Mouse (Mus musculus) cerebellum, postnatal 25 days (tissue): ENCODE measurements around the gene Stk10.
A peak's percentile ranks its signal among the peaks of the same experiment; 100 is the strongest.
"Not testable (repeated sequence)": the region's sequence is repeated elsewhere in the genome, so short reads cannot be mapped to it uniquely, and the experiment has no call there.

ENCODE experiments used
- DNase-seq, 2 experiments: peaks; one replicate each; pipeline ENCODE4 v3.0.0; 2021; ENCODE audit warnings: mixed read lengths in 2 of 2

The Stk10 gene

DNA sequence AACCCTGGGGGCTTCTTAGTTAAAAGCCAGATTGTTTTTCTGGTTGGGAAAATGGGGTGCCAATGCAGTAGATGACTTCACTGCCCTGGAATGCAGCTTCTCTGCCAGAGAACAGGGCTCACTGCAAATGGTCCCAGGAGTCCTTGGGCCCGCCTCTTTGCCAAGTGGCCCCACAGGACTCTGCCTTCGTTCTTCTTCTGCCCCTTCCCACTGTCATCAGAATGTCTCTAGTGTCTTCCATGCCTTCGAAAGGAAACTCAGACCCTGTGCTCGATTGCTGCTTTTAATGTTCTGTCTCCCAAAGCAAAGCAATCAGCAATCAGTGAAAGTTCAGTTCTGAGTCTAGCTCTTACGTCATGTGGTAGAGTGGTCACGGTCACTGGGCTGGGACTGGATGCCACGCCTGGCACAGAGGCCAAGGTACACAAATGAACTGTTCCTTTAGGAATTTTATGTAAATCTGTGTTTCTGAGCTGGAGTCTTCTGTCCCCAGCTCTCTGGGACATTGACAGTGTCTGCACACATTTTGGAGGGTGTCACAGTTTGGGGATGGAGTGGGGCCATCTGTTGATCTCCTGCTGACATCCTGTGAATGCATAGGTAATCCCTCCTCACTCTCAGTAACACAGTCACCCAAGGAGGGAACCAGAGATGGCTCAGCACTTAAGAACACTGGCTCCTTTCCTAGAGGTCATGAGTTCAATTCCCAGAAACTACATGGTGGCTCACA is 72.2 kb downstream of the Stk10 start:
- peak; percentile 73 to 74 for DNase-seq

DNA sequence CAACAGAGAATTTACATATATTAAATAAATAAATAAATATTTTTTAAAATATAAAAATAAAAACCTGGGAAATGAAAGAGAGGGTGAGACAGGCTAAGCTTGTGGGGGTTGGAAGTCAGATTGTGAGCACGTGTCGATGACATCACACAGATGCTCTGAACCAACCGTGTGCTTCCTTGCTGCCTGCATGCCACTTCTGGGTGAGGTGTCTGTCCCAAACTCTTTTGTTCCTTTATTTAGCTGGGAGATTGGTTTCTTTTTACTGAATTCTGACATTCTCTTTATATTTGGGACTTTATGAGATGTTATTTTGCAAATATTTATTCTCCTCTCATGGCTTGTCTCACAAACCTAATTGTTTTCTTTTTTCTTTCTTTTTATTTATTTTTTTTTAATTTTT is 72.8 kb downstream of the Stk10 start:
- no peak for DNase-seq

- DNase-seq = no peak
Measured at GRCm38 (mm10) chr11:32607319-32607718, 74.2 kb downstream of the Stk10 start.

DNA sequence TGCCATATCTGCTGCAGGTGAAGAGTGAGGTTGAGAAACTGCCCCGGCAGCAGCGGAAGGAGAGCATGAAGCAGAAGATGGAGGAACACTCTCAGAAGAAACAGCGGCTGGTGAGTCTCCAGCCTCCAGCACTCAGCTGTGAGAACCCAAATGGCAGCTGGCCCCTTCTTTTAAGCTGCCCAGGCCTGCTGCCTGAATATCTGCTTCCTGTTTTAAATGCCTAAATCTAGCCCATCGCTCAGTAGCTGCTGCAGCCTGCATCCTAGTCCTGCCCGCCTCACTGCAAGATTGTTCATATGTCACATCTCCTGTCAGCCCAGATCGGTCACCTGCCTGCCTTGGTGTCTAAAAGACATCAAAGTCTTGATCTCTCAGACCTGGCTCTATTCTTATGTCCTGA is 77.5 kb downstream of the Stk10 start:
- DNase-seq = no peak

DNA sequence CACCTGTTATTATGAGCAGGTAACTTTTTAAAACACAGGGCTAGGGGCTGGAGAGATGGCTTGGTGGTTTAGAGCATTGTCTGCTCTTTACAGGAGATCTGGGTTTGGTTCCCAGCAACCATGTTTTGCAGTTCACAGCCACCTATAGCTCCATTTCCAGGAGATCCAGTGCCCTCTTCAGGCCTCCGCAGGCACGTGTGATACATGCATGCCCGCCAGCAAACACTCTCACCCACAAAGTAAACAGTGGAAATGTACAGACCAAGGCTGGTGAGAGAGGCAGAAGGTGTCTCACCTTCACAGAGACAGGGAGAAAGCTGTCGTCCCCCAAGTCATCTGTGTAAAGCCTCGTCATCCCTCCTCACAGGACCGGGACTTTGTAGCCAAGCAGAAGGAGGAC is 79.2 kb downstream of the Stk10 start:
- no peak for DNase-seq

- DNase-seq = no peak
Measured at GRCm38 (mm10) chr11:32614463-32614862, 81.4 kb downstream of the Stk10 start.

DNA sequence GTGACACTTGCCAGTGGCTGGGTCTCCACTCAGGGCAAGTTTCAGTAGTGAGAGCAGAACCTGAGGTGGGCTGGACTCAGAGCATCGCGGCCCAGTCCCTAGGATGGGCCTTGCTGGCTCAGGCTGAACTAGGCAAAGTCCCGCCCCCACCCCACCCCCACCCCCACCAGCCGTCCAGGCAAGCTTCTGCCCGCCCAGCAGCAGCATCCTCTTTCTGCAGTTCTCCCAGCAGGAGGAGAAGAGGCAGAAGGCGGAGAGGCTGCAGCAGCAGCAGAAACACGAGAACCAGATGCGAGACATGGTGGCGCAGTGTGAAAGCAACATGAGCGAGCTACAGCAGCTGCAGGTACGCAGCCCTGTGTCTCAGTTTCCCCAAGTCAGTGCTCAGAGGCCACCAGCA is 82.5 kb downstream of the Stk10 start:
- DNase-seq = no peak

- no peak for DNase-seq
Measured at GRCm38 (mm10) chr11:32616091-32616490, 83.0 kb downstream of the Stk10 start.

DNA sequence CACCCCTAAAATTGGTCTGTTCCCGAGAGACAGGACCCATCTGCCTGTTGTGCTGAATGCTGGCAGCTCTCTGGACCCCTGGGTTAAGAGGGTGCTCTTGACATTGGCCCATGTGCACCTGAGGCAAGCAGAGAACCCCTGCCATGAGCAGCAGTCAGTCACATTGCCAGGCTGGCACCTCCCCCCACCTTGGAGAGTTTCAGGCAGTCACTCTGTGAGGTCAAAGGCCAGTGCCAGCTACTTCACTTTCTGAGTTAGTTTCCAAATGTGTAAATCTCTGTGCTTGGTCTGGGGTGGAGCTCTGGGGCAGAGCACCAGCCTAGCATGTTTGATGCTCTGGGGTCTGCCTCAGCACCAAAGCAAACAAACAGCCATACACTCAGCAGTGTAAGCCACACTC is 84.9 kb downstream of the Stk10 start:
- no peak for DNase-seq

- not testable (repeated sequence) for DNase-seq
Measured at GRCm38 (mm10) chr11:32618641-32619040, 85.5 kb downstream of the Stk10 start.

GRCm38 (mm10) chr11:32619257-32619816 is 86.2 kb downstream of the Stk10 start:
- DNase-seq = peak in 1 of 2 experiments; percentile 54

DNA sequence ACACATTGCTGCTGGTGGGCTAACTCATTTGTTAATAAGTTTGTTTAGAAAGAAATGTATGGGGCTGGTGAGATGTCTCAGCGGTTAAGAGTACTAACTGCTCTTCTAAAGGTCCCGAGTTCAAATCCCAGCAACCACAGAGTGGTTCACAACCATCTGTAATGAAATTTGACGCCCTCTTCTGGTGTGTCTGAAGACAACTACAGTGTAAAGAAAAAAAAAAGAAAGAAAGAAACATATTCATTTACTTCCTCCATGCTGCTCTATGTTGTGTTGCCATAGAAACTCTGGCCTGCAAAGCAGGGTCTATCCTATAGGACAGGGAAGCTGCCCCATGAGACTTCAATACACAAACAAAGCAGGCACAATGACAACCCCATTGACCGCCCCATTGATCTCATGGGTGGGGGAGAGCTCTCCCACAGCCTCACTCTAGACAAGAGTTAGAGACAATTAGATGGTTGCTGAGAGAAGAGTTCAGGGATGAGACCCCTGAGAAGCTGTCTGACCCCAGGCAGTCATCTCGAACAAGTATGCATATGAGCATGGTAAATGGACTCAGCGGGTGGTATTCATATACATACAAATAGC is 86.9 kb downstream of the Stk10 start:
- DNase-seq = no peak

DNA sequence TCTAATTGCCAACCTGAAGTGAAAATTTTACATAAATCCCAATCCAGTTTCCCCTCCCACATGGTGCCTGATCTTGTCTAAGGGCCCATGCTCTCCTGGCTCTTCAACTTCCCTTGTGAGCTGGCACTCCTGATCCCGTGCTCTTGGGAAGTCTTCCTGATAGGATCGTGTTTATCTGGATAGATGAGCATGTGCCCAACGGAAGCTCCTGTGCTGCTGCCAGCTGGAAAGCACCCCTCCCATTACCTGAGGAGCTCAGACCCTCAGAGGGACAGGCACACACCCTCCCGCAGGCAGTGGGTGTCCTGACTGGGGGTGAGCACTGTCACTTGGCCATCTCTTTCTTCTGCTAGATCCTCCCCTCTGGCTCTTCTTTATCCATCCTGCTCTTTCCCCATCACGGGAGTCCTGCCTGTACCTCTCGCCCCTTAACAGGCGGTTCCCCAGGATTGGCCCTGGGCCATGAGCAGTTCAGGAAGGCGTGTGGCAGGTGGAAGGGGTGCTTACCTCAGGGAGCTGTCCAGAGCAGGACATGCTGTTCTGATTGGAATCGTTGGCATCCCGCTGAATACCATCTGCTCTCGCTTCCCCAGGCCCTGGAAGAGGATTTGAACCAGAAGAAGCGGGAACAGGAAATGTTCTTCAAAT is 88.8 kb downstream of the Stk10 start:
- DNase-seq = peak; percentile 97 to 99

- DNase-seq = no peak
Measured at GRCm38 (mm10) chr11:32622479-32623190, 89.5 kb downstream of the Stk10 start.

DNA sequence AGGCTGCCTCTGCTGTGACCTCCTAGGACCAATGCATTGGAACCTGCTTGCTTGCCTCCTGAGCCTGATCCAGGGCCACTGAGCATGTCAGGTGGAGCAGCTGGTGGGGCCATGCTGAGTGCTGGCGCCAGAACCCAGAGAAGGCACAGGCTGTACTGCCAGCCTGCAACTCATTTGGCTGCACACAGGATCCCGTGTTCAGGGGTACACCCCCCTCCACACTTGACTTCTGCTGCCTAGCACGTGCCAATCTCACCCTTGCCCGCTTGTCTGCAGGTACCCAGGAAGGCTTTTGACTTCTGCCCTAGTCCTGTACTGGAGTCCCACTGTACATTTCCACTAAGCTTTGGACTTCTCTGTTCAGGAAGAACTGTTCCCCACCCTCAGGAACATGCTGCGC is 90.1 kb downstream of the Stk10 start:
- peak; percentile 96 to 98 for DNase-seq

- DNase-seq = peak; percentile 63 to 67
Measured at GRCm38 (mm10) chr11:32623912-32624311, 90.8 kb downstream of the Stk10 start.

- DNase-seq = peak; percentile 79 to 87
Measured at GRCm38 (mm10) chr11:32625677-32626076, 92.6 kb downstream of the Stk10 start.

DNA sequence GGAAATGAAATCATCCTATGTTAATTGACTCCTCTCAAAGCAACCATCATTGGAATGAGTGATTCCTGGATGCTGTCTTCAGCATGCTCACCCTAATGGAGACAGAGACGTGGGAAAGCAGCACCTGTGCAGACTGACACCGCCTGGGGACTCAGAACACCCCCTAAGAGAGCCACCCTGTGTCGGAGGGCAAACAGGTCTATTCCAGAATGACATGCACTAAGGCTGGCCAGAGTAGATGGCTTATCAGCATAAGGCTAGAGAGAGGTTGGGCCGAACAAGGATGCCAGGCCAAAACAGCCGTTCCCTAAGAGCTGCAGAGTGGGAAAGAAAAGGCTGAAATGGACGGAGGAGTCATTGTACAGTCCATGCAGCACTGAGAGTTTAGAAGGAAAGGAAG is 93.0 kb downstream of the Stk10 start:
- no peak for DNase-seq

GRCm38 (mm10) chr11:32627900-32628299 is 94.8 kb downstream of the Stk10 start:
- peak; percentile 55 to 62 for DNase-seq

- DNase-seq = no peak
Measured at GRCm38 (mm10) chr11:32629713-32630211, 96.7 kb downstream of the Stk10 start.

DNA sequence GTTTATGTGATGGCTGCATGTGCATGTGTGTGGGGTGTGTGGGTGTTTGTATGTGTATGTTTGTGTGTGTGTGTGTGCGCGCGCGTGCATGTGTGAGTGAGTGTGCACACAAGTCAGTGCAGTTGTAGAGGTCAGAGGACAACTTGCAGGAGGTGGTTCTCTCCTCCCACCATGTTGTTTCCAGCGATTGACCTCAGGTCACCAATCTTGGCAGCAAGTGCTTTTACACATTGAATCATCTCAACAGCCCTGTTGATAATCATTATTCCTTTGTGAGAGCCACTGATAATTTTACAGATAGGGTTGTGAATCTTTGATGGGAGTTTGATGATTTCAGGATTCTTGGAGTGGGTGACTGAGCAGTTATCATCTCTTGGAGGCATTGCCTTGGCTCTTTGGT is 99.6 kb downstream of the Stk10 start:
- DNase-seq = no peak

DNA sequence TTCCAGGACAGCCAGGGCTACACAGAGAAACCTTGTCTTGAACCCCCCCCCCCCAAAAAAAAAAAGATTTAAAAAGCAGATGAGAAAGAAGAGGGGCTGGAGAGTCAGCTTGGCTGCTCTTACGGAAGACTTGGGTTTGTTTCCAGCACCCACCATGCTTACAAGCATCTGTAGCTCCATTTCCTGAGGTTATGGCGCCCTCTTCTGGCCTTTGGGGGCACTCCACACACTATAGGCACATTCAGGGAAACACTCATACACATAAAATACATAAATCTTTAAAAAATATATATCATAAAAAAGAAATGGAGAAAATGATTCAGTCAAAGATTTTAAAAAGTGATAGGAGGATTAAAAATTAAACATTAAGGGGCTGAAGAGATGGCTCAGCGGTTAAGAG is 100.4 kb downstream of the Stk10 start:
- DNase-seq = no peak

DNA sequence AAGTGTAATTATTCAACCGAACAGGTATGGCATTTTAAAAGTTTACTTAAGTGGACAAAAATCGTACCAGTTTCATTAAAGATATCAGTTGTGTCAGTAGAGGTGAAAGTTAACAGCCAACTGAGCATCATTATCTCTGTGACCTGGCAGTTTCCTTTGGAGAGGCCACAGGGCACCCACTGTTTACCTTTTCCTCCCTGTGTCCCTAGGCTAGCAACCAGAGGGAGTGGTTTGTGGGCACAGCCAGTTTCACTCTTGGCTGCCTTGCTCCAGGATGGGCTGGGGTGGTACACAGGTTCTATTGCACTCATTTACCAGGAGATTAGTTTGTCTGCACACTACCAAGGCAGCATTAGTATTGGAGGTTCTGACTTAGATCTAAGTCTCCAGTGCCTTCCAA is 101.0 kb downstream of the Stk10 start:
- DNase-seq = no peak
